Mouse (Mus musculus) kidney, adult 2 months (tissue): ENCODE results near the gene Rpl3.

Source experiments
- CTCF ChIP-seq: fragments of 200-500 bp; conservative IDR thresholded peaks from 2 replicates; pipeline ENCODE4 v1.5.1; 2011; ENCODE audit warnings: low read depth, mild to moderate bottlenecking, control low read depth, low read length, moderate library complexity, mixed read lengths; ENCODE audit not compliant: insufficient read depth, insufficient read length
- POLR2A ChIP-seq: fragments of 200-500 bp; IDR thresholded peaks from one replicate; pipeline ENCODE4 v1.6.1; 2011; ENCODE audit warnings: low read depth, low read length, control low read depth

DNA sequence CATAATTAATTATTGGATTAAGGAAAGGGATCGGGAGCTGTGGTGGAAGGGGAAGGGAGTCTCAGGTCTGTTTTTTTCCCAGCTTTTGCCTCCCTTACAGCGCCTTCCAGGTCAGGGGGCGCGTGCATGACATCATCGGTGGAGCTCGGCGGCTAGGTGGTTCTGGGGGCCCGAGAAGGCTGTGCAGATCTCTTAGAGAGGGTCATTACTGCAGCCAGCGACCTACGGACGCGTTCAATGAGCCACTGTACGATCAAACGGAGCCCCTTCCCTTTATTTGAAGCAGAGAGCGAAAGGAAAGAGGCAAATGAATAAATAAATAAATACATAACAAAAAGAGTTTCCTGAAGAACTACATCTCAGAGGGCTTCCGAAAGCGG, 937 bp downstream of the Rpl3 start:
- TF ChIP-seq CTCF (no peak), POLR2A (no peak)
